Mouse (Mus musculus): ENCODE measurements at regions not wholly inside any gene's neighbourhood (a gene's known extent, or its start where the extent isn't known, plus 50 kb on each side); places are given as distances from the start of the nearest gene placed in this dataset.
A peak's percentile ranks its signal among the peaks of the same experiment; 100 is the strongest.

DNA sequence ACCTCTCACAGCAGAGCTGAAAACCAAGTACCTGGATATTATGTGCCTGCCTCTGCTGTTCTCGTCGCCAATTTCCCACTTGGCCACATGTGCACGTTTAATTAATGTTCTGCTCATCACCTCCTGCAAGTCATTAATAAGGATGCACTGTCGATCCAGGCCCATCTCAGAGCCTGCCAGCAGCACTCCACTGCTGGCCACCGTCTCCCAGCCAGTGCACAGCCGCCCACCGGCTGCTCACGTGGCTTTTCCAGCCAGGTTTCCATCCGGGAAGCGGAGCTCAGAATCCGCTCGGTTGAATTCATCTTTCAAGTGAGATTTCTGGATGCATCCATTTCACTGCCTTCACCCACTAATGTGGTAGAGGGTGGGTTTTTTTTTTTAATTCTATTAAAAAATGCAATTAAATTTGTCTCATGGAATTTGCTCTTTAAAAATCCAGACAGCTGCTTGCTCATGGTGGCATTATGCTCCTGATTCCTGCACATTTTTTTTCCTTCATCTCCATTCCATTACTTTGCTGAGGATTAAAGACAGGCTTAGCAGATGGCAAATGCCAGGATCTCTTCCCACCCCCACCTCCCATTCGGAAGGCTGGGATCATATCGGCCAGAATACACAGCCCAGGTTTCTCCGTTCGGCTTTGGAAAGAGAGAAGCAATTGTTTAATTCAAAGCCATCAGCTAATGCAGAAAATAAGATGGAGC, 113.9 kb upstream of the Lmo4 start:
- H3K27ac ChIP-seq, result no peak overlapping the region
- no peaks in the 10 kb centered on the region for H3K4me1 ChIP-seq
- no peaks in the 10 kb centered on the region for H3K36me3 ChIP-seq
- H3K4me3 ChIP-seq, result no peak overlapping the region
- WGBS, result 57% methylated on average over 16 of the region's 16 CpGs
- no peak overlapping the region for H3K9ac ChIP-seq
- ATAC-seq (ENCODE audit: low FRiP score, low read depth), result peak; percentile 73
- H3K27me3 ChIP-seq (replicated peaks), result no peaks in the 10 kb centered on the region
- H3K4me2 ChIP-seq (replicated peaks), result no peak overlapping the region
- no peaks in the 10 kb centered on the region for H3K9me3 ChIP-seq

DNA sequence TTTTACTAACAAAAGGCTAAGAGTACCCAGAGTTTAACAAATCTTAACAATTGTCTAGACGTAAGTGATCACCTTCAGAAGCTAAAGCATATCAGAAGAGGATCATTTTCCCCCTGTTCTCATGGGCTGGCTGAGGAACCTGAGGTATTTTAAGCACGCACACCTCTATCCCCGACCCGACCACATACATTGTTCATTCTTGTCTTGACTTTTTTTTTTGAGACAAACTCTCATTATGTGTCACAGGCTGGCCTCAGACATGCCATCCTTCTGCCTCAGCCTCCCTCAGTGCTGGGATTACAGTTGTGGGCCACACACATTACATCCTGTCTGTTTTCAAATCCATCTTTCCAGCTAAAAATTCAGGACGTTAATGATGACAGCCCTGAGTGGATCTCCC, 105.7 kb upstream of the Lmo4 start:
- no peaks in the 10 kb centered on the region for H3K27me3 ChIP-seq (replicated peaks)
- H3K36me3 ChIP-seq, result no peaks in the 10 kb centered on the region
- H3K4me2 ChIP-seq (replicated peaks), result no peak overlapping the region
- ATAC-seq (ENCODE audit: low FRiP score, low read depth), result no peak
- no peak overlapping the region for H3K4me3 ChIP-seq
- H3K9me3 ChIP-seq, result no peaks in the 10 kb centered on the region
- H3K27ac ChIP-seq, result no peak overlapping the region
- 92% methylated on average over 5 of the region's 5 CpGs for WGBS
- H3K4me1 ChIP-seq, result no peaks in the 10 kb centered on the region
- H3K9ac ChIP-seq, result no peak overlapping the region

GRCm38 (mm10) chr3:144308616-144309015, 103.6 kb upstream of the Lmo4 start:
- Histone ChIP-seq H3K4me2 (replicated peaks) (no peak overlapping the region), H3K9ac (no peak overlapping the region), H3K4me1 (peaks cover 8% of the 10 kb centered on the region), H3K4me3 (no peak overlapping the region), H3K36me3 (no peaks in the 10 kb centered on the region), H3K27me3 (replicated peaks) (no peaks in the 10 kb centered on the region), H3K9me3 (no peaks in the 10 kb centered on the region), H3K27ac (no peak overlapping the region)
- WGBS, result 85% methylated on average over 4 of the region's 4 CpGs
- ATAC-seq (ENCODE audit: low FRiP score, low read depth), result no peak

DNA sequence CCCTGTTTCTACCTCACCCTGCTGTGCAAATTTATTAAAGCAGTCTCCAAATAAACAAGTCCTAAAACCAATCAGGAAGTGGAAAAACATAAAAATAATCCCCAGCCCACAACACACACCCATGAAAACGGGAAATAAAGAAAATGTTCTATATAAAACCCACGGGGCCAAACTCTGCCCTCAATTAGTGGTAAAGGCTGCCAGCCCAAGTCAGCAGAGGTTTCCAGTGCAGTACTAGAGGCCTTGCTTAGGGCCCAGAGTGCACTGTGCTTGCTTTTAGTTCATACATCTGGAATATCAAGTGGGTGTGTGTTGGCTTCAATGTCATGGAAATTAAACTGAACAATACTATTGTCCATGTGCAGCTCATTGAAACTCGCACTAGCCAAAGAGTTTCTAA, 102.5 kb upstream of the Lmo4 start:
- Histone ChIP-seq H3K27ac (no peak overlapping the region), H3K36me3 (no peaks in the 10 kb centered on the region), H3K4me3 (no peak overlapping the region), H3K9ac (no peak overlapping the region), H3K27me3 (replicated peaks) (no peaks in the 10 kb centered on the region), H3K9me3 (no peaks in the 10 kb centered on the region), H3K4me1 (peaks cover 8% of the 10 kb centered on the region), H3K4me2 (replicated peaks) (no peak overlapping the region)
- WGBS, result 80% methylated on average over 3 of the region's 3 CpGs
- no peak for ATAC-seq (ENCODE audit: low FRiP score, low read depth)

DNA sequence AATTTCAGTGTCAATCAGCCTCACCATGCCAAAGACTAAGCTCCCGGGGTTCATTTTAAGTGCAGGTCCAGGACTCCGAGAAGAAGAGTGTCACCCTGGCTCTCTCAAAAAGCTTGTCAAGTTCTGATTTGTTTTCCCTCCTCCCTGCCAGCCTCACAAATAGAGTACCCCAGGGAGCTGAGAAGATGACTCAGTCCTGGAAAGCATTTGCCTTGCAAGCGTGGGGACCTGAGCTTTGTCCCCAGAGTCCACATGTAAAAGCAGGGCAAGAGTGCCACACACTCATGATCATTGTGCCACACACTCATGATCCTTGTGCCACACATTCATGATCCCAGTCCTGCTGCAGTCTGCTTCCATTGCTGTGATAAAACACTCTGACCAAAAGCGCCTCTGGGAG, 100.4 kb upstream of the Lmo4 start:
- Histone ChIP-seq H3K4me1 (peaks cover 8% of the 10 kb centered on the region), H3K4me3 (no peak overlapping the region), H3K27ac (no peak overlapping the region), H3K9me3 (no peaks in the 10 kb centered on the region), H3K9ac (no peak overlapping the region), H3K36me3 (no peaks in the 10 kb centered on the region), H3K4me2 (replicated peaks) (no peak overlapping the region), H3K27me3 (replicated peaks) (no peaks in the 10 kb centered on the region)
- no peak for ATAC-seq (ENCODE audit: low FRiP score, low read depth)
- 45% methylated on average over 4 of the region's 4 CpGs for WGBS

DNA sequence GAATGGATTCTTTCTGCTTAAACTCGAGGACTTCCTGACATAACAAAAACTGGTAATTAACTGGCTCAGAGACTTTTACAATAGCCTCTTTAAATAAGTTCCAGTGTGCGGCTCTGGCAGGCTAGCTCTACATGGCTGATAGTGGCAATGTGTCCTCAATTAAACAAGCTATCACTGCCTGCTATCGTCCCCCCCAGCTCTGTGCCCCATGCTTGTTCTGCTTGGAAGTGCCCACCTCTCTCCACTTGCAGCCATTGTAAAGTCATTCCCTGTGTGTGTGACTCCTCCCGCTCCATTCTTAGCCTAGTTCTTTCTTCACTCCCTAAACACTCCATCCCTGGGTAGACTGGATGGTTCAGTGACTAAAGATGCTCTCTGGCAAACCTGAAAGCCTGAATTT, 99.9 kb upstream of the Lmo4 start:
- ATAC-seq (ENCODE audit: low FRiP score, low read depth), result no peak
- Histone ChIP-seq H3K4me3 (no peak overlapping the region), H3K27ac (no peak overlapping the region), H3K27me3 (replicated peaks) (no peaks in the 10 kb centered on the region), H3K4me2 (replicated peaks) (no peak overlapping the region), H3K9me3 (no peaks in the 10 kb centered on the region), H3K9ac (no peak overlapping the region), H3K36me3 (no peaks in the 10 kb centered on the region), H3K4me1 (peaks cover 8% of the 10 kb centered on the region)
- WGBS, result 15% methylated on average over 4 of the region's 4 CpGs

GRCm38 (mm10) chr3:144302626-144303025, 97.6 kb upstream of the Lmo4 start:
- no peak overlapping the region for H3K27ac ChIP-seq
- H3K4me3 ChIP-seq, result no peak overlapping the region
- no peaks in the 10 kb centered on the region for H3K27me3 ChIP-seq (replicated peaks)
- H3K4me2 ChIP-seq (replicated peaks), result no peak overlapping the region
- H3K4me1 ChIP-seq, result peaks cover 8% of the 10 kb centered on the region
- H3K36me3 ChIP-seq, result no peaks in the 10 kb centered on the region
- 92% methylated on average over 3 of the region's 3 CpGs for WGBS
- ATAC-seq (ENCODE audit: low FRiP score, low read depth), result no peak
- H3K9ac ChIP-seq, result no peak overlapping the region
- H3K9me3 ChIP-seq, result no peaks in the 10 kb centered on the region

- 89% methylated on average over 3 of the region's 3 CpGs for WGBS
- no peak overlapping the region for H3K4me3 ChIP-seq
- no peak overlapping the region for H3K27ac ChIP-seq
- no peaks in the 10 kb centered on the region for H3K9me3 ChIP-seq
- no peaks in the 10 kb centered on the region for H3K27me3 ChIP-seq (replicated peaks)
- H3K36me3 ChIP-seq, result no peaks in the 10 kb centered on the region
- H3K4me1 ChIP-seq, result peaks cover 8% of the 10 kb centered on the region
- no peak for ATAC-seq (ENCODE audit: low FRiP score, low read depth)
- no peak overlapping the region for H3K9ac ChIP-seq
- no peak overlapping the region for H3K4me2 ChIP-seq (replicated peaks)
Observed at GRCm38 (mm10) chr3:144301068-144301467, 96.0 kb upstream of the Lmo4 start.

- no peaks in the 10 kb centered on the region for H3K27me3 ChIP-seq (replicated peaks)
- WGBS, result 92% methylated on average over 5 of the region's 5 CpGs
- H3K4me2 ChIP-seq (replicated peaks), result no peak overlapping the region
- no peaks in the 10 kb centered on the region for H3K36me3 ChIP-seq
- no peak overlapping the region for H3K4me3 ChIP-seq
- H3K27ac ChIP-seq, result no peak overlapping the region
- ATAC-seq (ENCODE audit: low FRiP score, low read depth), result no peak
- H3K4me1 ChIP-seq, result no peaks in the 10 kb centered on the region
- no peaks in the 10 kb centered on the region for H3K9me3 ChIP-seq
- no peak overlapping the region for H3K9ac ChIP-seq
Observed at GRCm38 (mm10) chr3:144299239-144299638, 94.2 kb upstream of the Lmo4 start.

GRCm38 (mm10) chr3:144289489-144289888, 84.5 kb upstream of the Lmo4 start:
- no peak for ATAC-seq (ENCODE audit: low FRiP score, low read depth)
- H3K4me2 ChIP-seq (replicated peaks), result no peak overlapping the region
- WGBS, result 84% methylated on average over 3 of the region's 3 CpGs
- H3K4me1 ChIP-seq, result no peaks in the 10 kb centered on the region
- no peak overlapping the region for H3K4me3 ChIP-seq
- no peaks in the 10 kb centered on the region for H3K36me3 ChIP-seq
- no peak overlapping the region for H3K27ac ChIP-seq
- H3K9ac ChIP-seq, result no peak overlapping the region
- H3K27me3 ChIP-seq (replicated peaks), result no peaks in the 10 kb centered on the region
- H3K9me3 ChIP-seq, result no peaks in the 10 kb centered on the region

DNA sequence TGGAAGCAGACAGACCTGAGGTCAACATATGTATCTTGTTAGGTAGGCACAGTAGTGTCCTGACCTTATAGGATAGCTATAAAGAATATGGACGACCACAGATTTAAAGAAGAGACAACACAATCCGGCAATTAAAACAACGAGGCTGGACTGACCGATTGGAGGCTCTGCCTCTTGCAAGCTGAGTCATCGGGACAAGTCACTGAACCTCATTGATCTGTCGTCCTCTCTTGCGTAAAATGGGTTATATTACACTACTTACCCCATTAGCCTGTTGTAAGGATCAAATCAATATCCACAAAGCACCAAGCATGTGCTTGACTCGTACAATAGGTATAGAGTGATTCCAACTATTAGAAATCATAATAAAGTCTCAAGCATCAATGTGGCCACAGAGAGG, 81.1 kb upstream of the Lmo4 start:
- no peak for ATAC-seq (ENCODE audit: low FRiP score, low read depth)
- WGBS, result 89% methylated on average over 8 of the region's 8 CpGs
- Histone ChIP-seq H3K9me3 (no peaks in the 10 kb centered on the region), H3K27me3 (replicated peaks) (no peaks in the 10 kb centered on the region), H3K27ac (no peak overlapping the region), H3K9ac (no peak overlapping the region), H3K36me3 (no peaks in the 10 kb centered on the region), H3K4me3 (no peak overlapping the region), H3K4me1 (no peaks in the 10 kb centered on the region), H3K4me2 (replicated peaks) (no peak overlapping the region)

DNA sequence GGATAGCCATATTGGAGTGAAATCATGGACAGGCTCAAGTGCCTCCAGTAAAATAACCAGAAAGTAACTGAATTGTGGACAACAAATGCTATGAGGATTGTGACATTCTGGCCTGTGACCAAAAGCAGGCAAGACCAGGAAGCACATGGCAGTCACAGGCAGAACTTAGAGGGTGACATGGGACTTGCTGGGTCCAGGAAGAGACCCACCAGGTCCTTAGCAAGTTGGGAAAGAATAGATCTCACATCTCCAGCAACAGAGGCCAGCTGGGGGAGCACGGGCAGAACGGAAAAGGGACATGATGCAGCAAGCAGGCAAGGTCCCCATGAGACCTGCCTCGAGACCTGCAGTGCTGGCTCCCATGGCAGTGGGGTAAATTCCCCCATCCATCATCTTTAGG, 79.3 kb upstream of the Lmo4 start:
- H3K36me3 ChIP-seq, result no peaks in the 10 kb centered on the region
- no peaks in the 10 kb centered on the region for H3K27me3 ChIP-seq (replicated peaks)
- H3K9ac ChIP-seq, result no peak overlapping the region
- no peak for ATAC-seq (ENCODE audit: low FRiP score, low read depth)
- H3K4me2 ChIP-seq (replicated peaks), result no peak overlapping the region
- no peaks in the 10 kb centered on the region for H3K9me3 ChIP-seq
- no peaks in the 10 kb centered on the region for H3K4me1 ChIP-seq
- no peak overlapping the region for H3K27ac ChIP-seq
- WGBS, result 81% methylated on average over 3 of the region's 3 CpGs
- no peak overlapping the region for H3K4me3 ChIP-seq

- H3K9me3 ChIP-seq, result no peaks in the 10 kb centered on the region
- no peak for ATAC-seq (ENCODE audit: low FRiP score, low read depth)
- H3K4me1 ChIP-seq, result no peaks in the 10 kb centered on the region
- no peak overlapping the region for H3K27ac ChIP-seq
- H3K4me2 ChIP-seq (replicated peaks), result no peak overlapping the region
- H3K9ac ChIP-seq, result no peak overlapping the region
- no peak overlapping the region for H3K4me3 ChIP-seq
- 92% methylated on average over 5 of the region's 5 CpGs for WGBS
- H3K36me3 ChIP-seq, result no peaks in the 10 kb centered on the region
- H3K27me3 ChIP-seq (replicated peaks), result no peaks in the 10 kb centered on the region
Observed at GRCm38 (mm10) chr3:144273115-144273514, 68.1 kb upstream of the Lmo4 start.

Measured in neural tube, embryonic 12.5 days (tissue).